Mouse (Mus musculus): ENCODE results near the gene Gm9887. TPM values are rescaled to one million over a fixed set of nuclear protein-coding genes. Genes with fewer than 3 reads are reported as not detected.
A peak's percentile ranks its signal among the peaks of the same experiment; 100 is the strongest.

Gene Gm9887
- polyA plus RNA-seq, 1 experiment = 0.23 TPM

DNA sequence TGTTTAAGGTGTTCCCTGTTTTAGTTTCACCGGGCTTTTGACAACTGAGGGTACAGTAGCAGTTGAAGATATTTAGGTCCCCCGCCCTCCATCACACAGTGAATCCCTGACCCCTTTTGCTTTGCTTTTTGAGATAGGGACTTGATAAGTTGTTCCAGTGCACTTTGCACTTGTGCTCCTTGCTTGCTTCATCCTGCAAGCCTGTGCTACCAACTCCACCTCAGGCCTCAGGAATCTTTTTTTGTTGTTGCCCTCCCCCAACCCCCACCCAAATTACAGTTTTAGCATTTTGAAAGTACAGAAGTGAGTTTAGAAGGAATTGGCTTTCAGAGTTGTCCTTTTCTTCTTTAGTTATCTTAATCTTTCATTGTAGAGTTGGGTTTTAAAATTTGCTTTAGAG, 3.9 kb upstream of the Gm9887 start:
- Histone ChIP-seq H3K36me3 (ENCODE audit: control insufficient read depth) (peaks cover 80% of the 10 kb centered on the region), H3K4me3 (replicated peaks) (peak overlapping the region; percentile 10), H3K9me3 (ENCODE audit: control insufficient read depth, low read length) (no peaks in the 10 kb centered on the region), H3K4me1 (ENCODE audit: control insufficient read depth) (peaks cover 37% of the 10 kb centered on the region), H3K27me3 (ENCODE audit: control insufficient read depth) (no peaks in the 10 kb centered on the region)
- no peak for TF ChIP-seq GATA1 (IDR thresholded peaks at IDR 0.05; ENCODE audit: low read length)
- TF ChIP-seq TAL1 (IDR thresholded peaks at IDR 0.05; ENCODE audit: low read length) = no peak

DNA sequence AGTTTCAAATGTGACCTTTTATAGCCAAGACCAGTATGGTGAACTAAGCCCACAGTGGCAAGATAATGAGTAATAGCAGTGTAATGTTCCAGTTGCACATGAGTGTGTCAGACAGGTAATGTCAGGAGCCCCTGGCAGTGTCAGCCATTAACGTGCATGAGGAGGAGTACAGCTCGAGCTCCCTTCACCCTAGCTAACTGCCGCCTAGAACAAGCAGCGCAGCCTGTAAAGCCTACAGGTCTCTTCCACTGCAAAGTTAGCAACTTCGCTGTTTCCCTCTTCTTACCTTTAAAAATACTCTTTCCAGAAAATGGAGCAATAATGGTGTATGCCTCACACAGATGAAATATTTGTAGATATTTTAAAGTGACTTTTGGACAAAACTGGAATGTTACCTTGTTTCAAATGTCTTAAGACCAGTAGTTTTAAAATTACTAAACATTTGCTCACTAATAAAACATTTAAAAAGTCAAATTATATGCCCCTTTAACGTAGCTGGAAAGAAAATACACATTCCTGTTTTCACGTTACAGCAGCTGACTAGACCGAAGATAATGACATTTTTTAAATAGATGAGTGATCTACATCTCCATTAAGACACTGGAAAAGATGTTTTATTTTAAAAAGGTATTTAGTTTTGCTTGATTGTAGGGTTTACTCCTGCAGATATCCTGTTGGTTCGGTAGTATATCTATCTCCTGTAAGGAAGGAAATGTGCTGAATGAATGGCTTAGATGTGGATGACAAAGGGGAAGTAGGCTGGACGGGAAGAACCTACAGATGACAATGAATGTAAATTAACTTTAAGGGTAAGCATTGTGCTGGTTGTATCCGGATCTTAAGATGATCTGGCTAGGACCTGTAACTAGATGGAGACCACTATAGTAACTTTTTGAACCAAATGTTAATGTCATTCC, 1.9 kb upstream of the Gm9887 start:
- H3K36me3 ChIP-seq (ENCODE audit: control insufficient read depth) = peaks cover 63% of the 10 kb centered on the region
- no peaks in the 10 kb centered on the region for H3K9me3 ChIP-seq (ENCODE audit: control insufficient read depth, low read length)
- TF ChIP-seq TAL1 (IDR thresholded peaks at IDR 0.05; ENCODE audit: low read length) (no peak), GATA1 (IDR thresholded peaks at IDR 0.05; ENCODE audit: low read length) (no peak)
- H3K27me3 ChIP-seq (ENCODE audit: control insufficient read depth) = no peaks in the 10 kb centered on the region
- peaks cover 46% of the 10 kb centered on the region for H3K4me1 ChIP-seq (ENCODE audit: control insufficient read depth)
- peak overlapping the region; percentile 79 for H3K4me3 ChIP-seq (replicated peaks)

DNA sequence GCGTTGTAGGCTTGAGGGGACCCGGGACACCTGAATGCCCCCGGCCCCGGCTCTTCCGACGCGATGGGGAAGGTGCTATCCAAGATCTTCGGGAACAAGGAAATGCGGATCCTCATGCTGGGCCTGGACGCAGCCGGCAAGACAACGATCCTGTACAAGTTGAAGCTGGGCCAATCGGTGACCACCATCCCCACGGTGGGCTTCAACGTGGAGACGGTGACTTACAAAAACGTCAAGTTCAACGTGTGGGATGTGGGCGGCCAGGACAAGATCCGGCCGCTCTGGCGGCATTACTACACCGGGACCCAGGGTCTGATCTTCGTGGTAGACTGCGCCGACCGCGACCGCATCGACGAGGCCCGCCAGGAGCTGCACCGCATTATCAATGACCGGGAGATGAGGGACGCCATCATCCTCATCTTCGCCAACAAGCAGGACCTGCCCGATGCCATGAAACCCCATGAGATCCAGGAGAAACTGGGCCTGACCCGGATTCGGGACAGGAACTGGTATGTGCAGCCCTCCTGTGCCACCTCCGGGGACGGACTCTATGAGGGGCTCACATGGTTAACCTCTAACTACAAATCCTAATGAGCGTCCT, 573 bp upstream of the Gm9887 start:
- Histone ChIP-seq H3K36me3 (ENCODE audit: control insufficient read depth) (peaks cover 50% of the 10 kb centered on the region), H3K27me3 (ENCODE audit: control insufficient read depth) (no peaks in the 10 kb centered on the region), H3K4me3 (replicated peaks) (peak overlapping the region; percentile 79), H3K9me3 (ENCODE audit: control insufficient read depth, low read length) (no peaks in the 10 kb centered on the region), H3K4me1 (ENCODE audit: control insufficient read depth) (peaks cover 41% of the 10 kb centered on the region)
- no peak for TF ChIP-seq GATA1 (IDR thresholded peaks at IDR 0.05; ENCODE audit: low read length)
- no peak for TF ChIP-seq TAL1 (IDR thresholded peaks at IDR 0.05; ENCODE audit: low read length)

DNA sequence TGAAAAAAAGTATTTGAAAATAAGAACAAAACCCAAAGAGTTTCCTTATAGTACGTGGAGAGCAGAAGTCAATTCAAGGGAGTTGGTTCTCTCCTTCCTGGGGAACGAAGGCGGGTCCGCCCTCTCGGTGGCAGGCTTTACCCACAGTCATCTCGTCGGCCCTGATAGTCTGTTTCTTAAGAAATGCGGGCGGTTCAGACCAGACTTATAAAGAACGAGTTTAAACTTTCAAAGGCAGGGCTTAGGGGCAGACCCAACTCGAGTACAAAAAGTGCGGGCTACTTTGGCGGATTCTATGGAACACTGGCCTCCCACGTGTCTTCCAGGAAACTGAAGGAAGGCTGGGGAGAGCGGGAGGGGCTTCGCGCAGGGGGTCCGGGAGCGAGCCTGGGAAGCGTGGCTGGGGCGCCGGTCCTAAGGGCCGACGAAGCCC, 821 bp downstream of the Gm9887 start:
- TF ChIP-seq TAL1 (IDR thresholded peaks at IDR 0.05; ENCODE audit: low read length) (no peak), GATA1 (IDR thresholded peaks at IDR 0.05; ENCODE audit: low read length) (no peak)
- peaks cover 42% of the 10 kb centered on the region for H3K4me1 ChIP-seq (ENCODE audit: control insufficient read depth)

DNA sequence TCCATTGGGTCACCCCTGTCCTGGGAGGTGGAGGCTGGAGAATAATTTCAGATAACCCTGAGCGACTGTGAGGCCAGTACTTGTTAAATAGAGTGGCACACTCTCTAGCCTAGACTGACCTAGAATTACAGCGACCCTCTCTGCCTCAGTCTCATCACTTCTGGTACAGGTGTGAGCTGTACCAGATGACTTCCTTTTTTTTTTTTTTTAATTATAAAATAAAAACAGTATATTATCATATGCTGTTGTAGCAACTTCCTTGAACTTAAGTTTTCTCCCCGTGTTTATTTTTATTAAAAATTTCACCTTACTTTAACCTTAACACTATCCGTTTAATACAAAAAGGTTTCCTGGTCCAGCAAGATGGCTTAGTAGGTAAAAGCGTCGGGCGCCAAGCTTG, 1.3 kb downstream of the Gm9887 start:
- TF ChIP-seq TAL1 (IDR thresholded peaks at IDR 0.05; ENCODE audit: low read length) (no peak), GATA1 (IDR thresholded peaks at IDR 0.05; ENCODE audit: low read length) (no peak)
- Histone ChIP-seq H3K4me3 (replicated peaks) (peak overlapping the region; percentile 79), H3K9me3 (ENCODE audit: control insufficient read depth, low read length) (no peaks in the 10 kb centered on the region), H3K27me3 (ENCODE audit: control insufficient read depth) (no peaks in the 10 kb centered on the region), H3K36me3 (ENCODE audit: control insufficient read depth) (peaks cover 32% of the 10 kb centered on the region), H3K4me1 (ENCODE audit: control insufficient read depth) (peaks cover 40% of the 10 kb centered on the region)

More for the DNA sequence above, 821 bp downstream of the Gm9887 start:
- peak overlapping the region; percentile 79 for H3K4me3 ChIP-seq (replicated peaks)
- H3K9me3 ChIP-seq (ENCODE audit: control insufficient read depth, low read length) = no peaks in the 10 kb centered on the region
- H3K36me3 ChIP-seq (ENCODE audit: control insufficient read depth) = peaks cover 38% of the 10 kb centered on the region
- no peaks in the 10 kb centered on the region for H3K27me3 ChIP-seq (ENCODE audit: control insufficient read depth)

DNA sequence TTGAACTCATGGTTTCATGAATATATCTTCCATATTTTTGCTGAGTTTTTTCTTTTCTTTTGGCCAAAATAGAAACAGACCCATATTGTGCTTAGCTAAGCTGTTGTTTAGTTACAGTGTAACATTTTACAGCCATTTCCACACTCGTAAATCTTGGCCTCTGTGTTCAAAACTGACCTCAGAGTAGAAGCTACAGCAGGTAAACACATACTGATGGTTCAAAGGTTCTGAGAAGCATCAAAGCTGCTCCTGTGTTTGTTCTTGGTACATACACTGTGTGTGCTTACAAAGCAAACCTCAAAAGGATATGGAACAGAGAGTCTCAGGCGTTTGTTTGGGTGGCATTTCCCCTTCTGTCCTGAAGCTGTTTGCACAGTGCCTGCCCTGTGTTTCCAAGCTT, 4.7 kb downstream of the Gm9887 start:
- no peaks in the 10 kb centered on the region for H3K27me3 ChIP-seq (ENCODE audit: control insufficient read depth)
- TF ChIP-seq GATA1 (IDR thresholded peaks at IDR 0.05; ENCODE audit: low read length) (no peak), TAL1 (IDR thresholded peaks at IDR 0.05; ENCODE audit: low read length) (no peak)
- H3K9me3 ChIP-seq (ENCODE audit: control insufficient read depth, low read length) = no peaks in the 10 kb centered on the region

DNA sequence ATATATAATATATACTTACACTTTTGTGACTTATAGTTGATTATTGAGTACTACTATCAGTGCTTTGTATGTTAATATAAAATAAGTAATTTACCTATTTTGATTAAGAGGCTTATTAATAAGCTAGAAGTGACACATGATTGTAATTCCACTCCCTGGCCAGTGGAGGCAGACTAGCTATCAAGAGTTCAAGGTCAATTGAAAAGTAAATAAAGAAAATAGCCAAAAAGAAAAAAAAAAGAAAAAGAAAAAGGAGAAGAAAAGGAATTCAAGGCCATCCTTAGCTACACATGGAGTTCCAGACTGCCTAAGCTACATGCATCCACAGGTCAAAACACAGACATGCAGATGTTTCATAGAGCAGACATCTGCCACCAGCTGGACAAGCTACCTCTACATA, 5.8 kb downstream of the Gm9887 start:
- H3K9me3 ChIP-seq (ENCODE audit: control insufficient read depth, low read length) = no peaks in the 10 kb centered on the region
- no peak overlapping the region for H3K4me3 ChIP-seq (replicated peaks)
- TF ChIP-seq GATA1 (IDR thresholded peaks at IDR 0.05; ENCODE audit: low read length) = no peak
- no peak for TF ChIP-seq TAL1 (IDR thresholded peaks at IDR 0.05; ENCODE audit: low read length)
- no peaks in the 10 kb centered on the region for H3K36me3 ChIP-seq (ENCODE audit: control insufficient read depth)
- H3K27me3 ChIP-seq (ENCODE audit: control insufficient read depth) = no peaks in the 10 kb centered on the region
- H3K4me1 ChIP-seq (ENCODE audit: control insufficient read depth) = peaks cover 62% of the 10 kb centered on the region

More for the DNA sequence above, 4.7 kb downstream of the Gm9887 start:
- H3K36me3 ChIP-seq (ENCODE audit: control insufficient read depth) = peaks cover under 1% of the 10 kb centered on the region
- no peak overlapping the region for H3K4me3 ChIP-seq (replicated peaks)
- peaks cover 54% of the 10 kb centered on the region for H3K4me1 ChIP-seq (ENCODE audit: control insufficient read depth)

DNA sequence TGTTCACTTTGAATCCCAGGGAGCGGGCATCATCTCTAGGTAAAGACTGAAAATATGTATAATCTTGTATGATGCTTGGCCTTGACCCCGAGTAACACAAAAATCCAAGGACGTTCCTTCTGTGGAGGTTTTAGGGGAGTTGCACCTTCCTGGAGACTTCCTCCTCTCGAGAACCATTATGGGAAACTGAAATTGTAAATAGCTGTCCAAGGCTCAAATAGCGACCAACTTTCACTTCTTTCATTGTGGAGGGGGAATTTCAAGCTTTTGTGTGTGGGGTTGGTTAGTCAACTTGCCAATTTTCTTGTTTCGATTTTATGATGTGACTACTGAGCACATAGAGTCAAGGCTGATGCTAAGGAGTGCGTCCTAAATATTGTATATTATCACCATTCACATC, 6.5 kb downstream of the Gm9887 start:
- peaks cover 56% of the 10 kb centered on the region for H3K4me1 ChIP-seq (ENCODE audit: control insufficient read depth)
- TF ChIP-seq TAL1 (IDR thresholded peaks at IDR 0.05; ENCODE audit: low read length) (no peak), GATA1 (IDR thresholded peaks at IDR 0.05; ENCODE audit: low read length) (no peak)
- no peak overlapping the region for H3K4me3 ChIP-seq (replicated peaks)
- no peaks in the 10 kb centered on the region for H3K36me3 ChIP-seq (ENCODE audit: control insufficient read depth)
- H3K27me3 ChIP-seq (ENCODE audit: control insufficient read depth) = no peaks in the 10 kb centered on the region
- H3K9me3 ChIP-seq (ENCODE audit: control insufficient read depth, low read length) = no peaks in the 10 kb centered on the region
